Mouse (Mus musculus) left cerebral cortex, adult 8-10 months (tissue): Measurements from ENCODE around the gene Olfr704. TPM values are rescaled to one million over a fixed set of nuclear protein-coding genes. Genes with fewer than 3 reads are reported as not detected.
"Not testable (repeated sequence)": the region's sequence is repeated elsewhere in the genome, so short reads cannot be mapped to it uniquely, and the experiment has no call there.

Experiments used
- DNase-seq, 2 experiments: peaks; one replicate each; pipeline ENCODE4 v3.0.0; 2022; ENCODE audit warnings: low spot score in 2 of 2
- total RNA-seq, 4 experiments: library from RNA; stranded (reverse); gene quantifications; 2 replicates each; pipeline ENCODE4 v1.2.4; 2022

Gene Olfr704
- not detected for total RNA-seq

- no peak for DNase-seq
Observed at GRCm38 (mm10) chr7:106862885-106863284, at the start of gene Olfr704. Gene Olfr704 (plus strand): TSS chr7:106863185.

- DNase-seq = no peak
Observed at GRCm38 (mm10) chr7:106813829-106814228, 49.2 kb upstream of the Olfr704 start, which contains the start of gene Olfr701. Gene Olfr701 (plus strand): TSS chr7:106814129.

GRCm38 (mm10) chr7:106815775-106816174 lies 47.2 kb upstream of the Olfr704 start:
- DNase-seq = no peak

DNA sequence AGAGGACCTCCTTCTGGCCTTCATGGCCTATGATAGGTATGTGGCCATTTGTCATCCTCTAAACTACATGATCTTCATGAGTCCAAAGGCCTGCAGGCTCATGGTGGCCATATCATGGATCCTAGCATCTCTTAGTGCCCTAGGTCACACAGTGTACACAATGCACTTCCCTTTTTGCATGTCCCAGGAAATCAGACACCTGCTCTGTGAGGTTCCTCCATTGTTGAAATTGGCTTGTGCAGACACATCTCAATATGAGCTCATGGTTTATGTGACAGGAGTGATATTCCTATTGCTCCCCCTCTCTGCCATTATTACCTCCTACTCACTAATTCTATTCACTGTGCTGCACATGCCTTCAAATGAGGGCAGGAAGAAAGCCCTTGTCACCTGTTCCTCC lies 44.6 kb upstream of the Olfr704 start:
- DNase-seq = no peak

DNA sequence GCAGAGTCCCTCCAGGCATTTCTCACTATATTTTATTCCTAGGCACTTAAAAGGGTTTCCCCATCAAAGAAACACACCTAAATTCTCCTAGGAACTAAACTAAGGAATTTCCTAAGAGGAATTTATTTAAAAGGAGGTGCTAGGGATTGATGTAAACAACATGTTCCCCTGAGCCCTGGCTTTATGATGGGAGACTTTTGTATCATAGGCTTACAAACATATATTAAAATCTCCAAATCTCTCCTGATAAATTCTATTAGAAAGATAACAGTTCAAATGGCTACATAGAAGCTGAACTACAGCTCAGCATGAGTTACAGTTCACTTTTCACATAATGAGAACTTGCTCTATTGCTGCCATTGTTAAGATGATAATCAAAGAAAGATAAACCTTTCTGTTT lies 29.2 kb upstream of the Olfr704 start, which contains the start of gene Olfr702:
Gene Olfr702, minus strand, starts transcription at position 101 of the 400 bp plus-strand sequence.
- DNase-seq = no peak

- DNase-seq = no peak
Observed at GRCm38 (mm10) chr7:106843060-106843459, 19.9 kb upstream of the Olfr704 start, which contains the start of gene Olfr703. Gene Olfr703 (plus strand): TSS chr7:106843360.

- no peak for DNase-seq
Observed at GRCm38 (mm10) chr7:106876791-106877190, 13.8 kb downstream of the Olfr704 start, which contains the start of gene Olfr705. Gene Olfr705 (minus strand): TSS chr7:106876891.

DNA sequence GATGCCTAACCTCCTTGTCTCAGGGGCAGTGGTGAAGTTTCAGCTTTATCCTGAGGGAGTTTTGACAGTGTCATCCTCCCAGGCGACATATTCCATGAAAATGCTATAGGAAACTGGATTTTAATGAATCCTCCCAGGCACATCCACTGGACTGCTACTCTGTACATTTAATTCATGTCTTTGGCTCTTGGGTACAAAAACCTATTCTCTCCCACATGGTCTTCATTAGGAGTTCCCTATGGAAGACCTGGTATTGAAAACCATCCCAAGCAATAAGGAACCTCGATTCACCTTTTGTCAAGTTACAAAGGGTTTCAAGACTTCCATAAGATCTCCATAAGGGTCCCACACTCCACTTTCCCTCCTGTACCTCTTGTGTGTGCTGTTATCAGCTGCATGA lies 25.1 kb downstream of the Olfr704 start, which contains the start of gene Olfr706:
Gene Olfr706, minus strand, starts transcription at position 101 of the 400 bp plus-strand sequence.
- no peak for DNase-seq

DNA sequence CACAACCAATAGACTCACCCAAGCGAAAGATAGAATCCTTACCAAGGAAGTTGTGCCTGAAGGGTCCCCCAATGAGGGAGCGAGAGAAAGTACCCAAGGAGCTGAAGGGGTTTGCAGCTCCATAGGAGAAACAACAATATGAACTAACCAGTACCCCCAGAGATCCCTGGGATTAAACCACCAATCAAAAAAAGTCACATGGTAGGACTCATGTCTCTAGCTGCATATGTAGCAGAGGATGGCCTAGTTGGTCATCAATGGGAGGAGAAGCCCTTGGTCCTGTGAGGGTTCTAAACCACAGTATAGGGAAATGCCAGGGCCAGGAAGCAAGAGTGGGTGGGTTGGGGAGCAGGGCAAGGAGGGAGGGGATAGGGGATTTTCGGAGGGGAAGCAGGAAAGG lies 38.2 kb downstream of the Olfr704 start, which contains the start of gene Olfr707:
Gene Olfr707, minus strand, starts transcription at position 101 of the 400 bp plus-strand sequence.
- DNase-seq = not testable (repeated sequence)

- DNase-seq = no peak
Observed at GRCm38 (mm10) chr7:106907676-106908075, 44.7 kb downstream of the Olfr704 start, which contains the start of gene Olfr1532-ps1. Gene Olfr1532-ps1 (plus strand): TSS chr7:106908001.

Other genes with a start within 250 kb of the Olfr704 start
- gene Olfr693, start 182.6 kb upstream of the Olfr704 start, total RNA-seq = not detected
- gene Olfr694, start 171.4 kb upstream of the Olfr704 start, total RNA-seq = not detected
- not detected for gene Olfr695, start 146.8 kb upstream of the Olfr704 start, total RNA-seq
- not detected for gene Olfr697, start 120.7 kb upstream of the Olfr704 start, total RNA-seq
- gene Olfr698, start 107.8 kb upstream of the Olfr704 start, total RNA-seq = under 1 TPM in 1 of 4 experiments, not detected in 3; 0.42 TPM
- not detected for gene Olfr699, start 70.0 kb upstream of the Olfr704 start, total RNA-seq
- gene Olfr700, start 54.4 kb upstream of the Olfr704 start, total RNA-seq = not detected
- under 1 TPM in 1 of 4 experiments, not detected in 3; 0.07 TPM for gene Olfr701, start 49.1 kb upstream of the Olfr704 start, total RNA-seq
- gene Olfr702, start 29.3 kb upstream of the Olfr704 start, total RNA-seq = not detected
- gene Olfr703, start 19.8 kb upstream of the Olfr704 start, total RNA-seq = not detected
- gene Olfr705, start 13.7 kb downstream of the Olfr704 start, total RNA-seq = not detected
- not detected for gene Olfr706, start 25.0 kb downstream of the Olfr704 start, total RNA-seq
- not detected for gene Olfr707, start 38.1 kb downstream of the Olfr704 start, total RNA-seq
- gene Olfr1532-ps1, start 44.8 kb downstream of the Olfr704 start, total RNA-seq = not detected
- under 1 TPM in 1 of 4 experiments, not detected in 3; 0.14 TPM for gene Olfr709-ps1, start 69.0 kb downstream of the Olfr704 start, total RNA-seq
- not detected for gene Olfr710, start 85.1 kb downstream of the Olfr704 start, total RNA-seq
- gene Olfr6, start 100.8 kb downstream of the Olfr704 start, total RNA-seq = not detected
- not detected for gene Olfr711, start 112.3 kb downstream of the Olfr704 start, total RNA-seq
- gene Olfr2, start 142.9 kb downstream of the Olfr704 start, total RNA-seq = under 1 TPM in 1 of 4 experiments, not detected in 3; 0.05 TPM
- gene Olfr713, start 168.0 kb downstream of the Olfr704 start, total RNA-seq = not detected
- gene Olfr714, start 207.8 kb downstream of the Olfr704 start, total RNA-seq = not detected
- gene Olfr17, start 230.0 kb downstream of the Olfr704 start, total RNA-seq = not detected
- not detected for gene Olfr715b, start 247.2 kb downstream of the Olfr704 start, total RNA-seq